Mouse (Mus musculus): ENCODE data around the gene Spty2d1. TPM values are rescaled to one million over a fixed set of nuclear protein-coding genes. Genes with fewer than 3 reads are reported as not detected.
"Not testable (repeated sequence)": the region's sequence is repeated elsewhere in the genome, so short reads cannot be mapped to it uniquely, and the experiment has no call there.

Spty2d1 gene
- polyA plus RNA-seq, 1 experiment from 2014 or later: 19.8 TPM

- Histone ChIP-seq H3K9ac (no peak overlapping the region), H3K4me2 (no peak overlapping the region), H3K36me3 (no peaks in the 10 kb centered on the region), H3K27me3 (replicated peaks) (no peaks in the 10 kb centered on the region), H3K27ac (ENCODE audit: poor library complexity, severe bottlenecking) (no peak overlapping the region), H3K4me3 (no peak overlapping the region), H3K9me3 (replicated peaks) (no peaks in the 10 kb centered on the region), H3K4me1 (replicated peaks) (0 out of 2 replicates have a peak, but pooled peaks cover 2% of the 10 kb centered on the region)
- WGBS: 79% methylated on average over 4 of the region's 4 CpGs
- no peak for ATAC-seq (ENCODE audit: insufficient number of reproducible peaks, low FRiP score)
Measured at GRCm38 (mm10) chr7:47042121-47042520, 33.9 kb upstream of the Spty2d1 start.

- H3K4me2 ChIP-seq: no peak overlapping the region
- H3K27ac ChIP-seq (ENCODE audit: poor library complexity, severe bottlenecking): no peak overlapping the region
- no peaks in the 10 kb centered on the region for H3K9me3 ChIP-seq (replicated peaks)
- 77% methylated on average over 3 of the region's 3 CpGs for WGBS
- ATAC-seq (ENCODE audit: insufficient number of reproducible peaks, low FRiP score): no peak
- 0 out of 2 replicates have a peak, but pooled peaks cover 2% of the 10 kb centered on the region for H3K4me1 ChIP-seq (replicated peaks)
- H3K36me3 ChIP-seq: no peaks in the 10 kb centered on the region
- H3K4me3 ChIP-seq: no peak overlapping the region
- H3K9ac ChIP-seq: no peak overlapping the region
- H3K27me3 ChIP-seq (replicated peaks): no peaks in the 10 kb centered on the region
Measured at GRCm38 (mm10) chr7:47041706-47042105, 33.5 kb upstream of the Spty2d1 start.

GRCm38 (mm10) chr7:47035426-47035825, 27.2 kb upstream of the Spty2d1 start:
- Histone ChIP-seq H3K27me3 (replicated peaks) (no peaks in the 10 kb centered on the region), H3K36me3 (no peaks in the 10 kb centered on the region), H3K4me1 (replicated peaks) (no peaks in the 10 kb centered on the region), H3K27ac (ENCODE audit: poor library complexity, severe bottlenecking) (no peak overlapping the region), H3K9me3 (replicated peaks) (no peaks in the 10 kb centered on the region), H3K4me2 (no peak overlapping the region), H3K9ac (no peak overlapping the region), H3K4me3 (no peak overlapping the region)
- WGBS: 73% methylated on average over 8 of the region's 8 CpGs
- no peak for ATAC-seq (ENCODE audit: insufficient number of reproducible peaks, low FRiP score)

GRCm38 (mm10) chr7:47034785-47035384, 26.7 kb upstream of the Spty2d1 start:
- no peaks in the 10 kb centered on the region for H3K27me3 ChIP-seq (replicated peaks)
- H3K4me2 ChIP-seq: no peak overlapping the region
- no peak overlapping the region for H3K9ac ChIP-seq
- no peak overlapping the region for H3K4me3 ChIP-seq
- no peaks in the 10 kb centered on the region for H3K9me3 ChIP-seq (replicated peaks)
- ATAC-seq (ENCODE audit: insufficient number of reproducible peaks, low FRiP score): no peak
- H3K4me1 ChIP-seq (replicated peaks): no peaks in the 10 kb centered on the region
- WGBS: 85% methylated on average over 4 of the region's 4 CpGs
- no peaks in the 10 kb centered on the region for H3K36me3 ChIP-seq
- H3K27ac ChIP-seq (ENCODE audit: poor library complexity, severe bottlenecking): no peak overlapping the region

GRCm38 (mm10) chr7:47031371-47031770, 23.2 kb upstream of the Spty2d1 start:
- no peaks in the 10 kb centered on the region for H3K27me3 ChIP-seq (replicated peaks)
- no peaks in the 10 kb centered on the region for H3K4me1 ChIP-seq (replicated peaks)
- no peak overlapping the region for H3K9ac ChIP-seq
- H3K9me3 ChIP-seq (replicated peaks): no peaks in the 10 kb centered on the region
- no peaks in the 10 kb centered on the region for H3K36me3 ChIP-seq
- no peak for ATAC-seq (ENCODE audit: insufficient number of reproducible peaks, low FRiP score)
- H3K27ac ChIP-seq (ENCODE audit: poor library complexity, severe bottlenecking): no peak overlapping the region
- no peak overlapping the region for H3K4me2 ChIP-seq
- 70% methylated on average over 4 of the region's 4 CpGs for WGBS
- H3K4me3 ChIP-seq: no peak overlapping the region

- Histone ChIP-seq H3K4me2 (no peak overlapping the region), H3K9ac (no peak overlapping the region), H3K9me3 (replicated peaks) (no peaks in the 10 kb centered on the region), H3K27me3 (replicated peaks) (no peaks in the 10 kb centered on the region), H3K4me3 (no peak overlapping the region), H3K4me1 (replicated peaks) (no peaks in the 10 kb centered on the region), H3K36me3 (no peaks in the 10 kb centered on the region), H3K27ac (ENCODE audit: poor library complexity, severe bottlenecking) (no peak overlapping the region)
- 82% methylated on average over 9 of the region's 9 CpGs for WGBS
- ATAC-seq (ENCODE audit: insufficient number of reproducible peaks, low FRiP score): no peak
Measured at GRCm38 (mm10) chr7:47030517-47031193, 22.4 kb upstream of the Spty2d1 start.

- H3K9me3 ChIP-seq (replicated peaks): no peaks in the 10 kb centered on the region
- H3K27ac ChIP-seq (ENCODE audit: poor library complexity, severe bottlenecking): no peak overlapping the region
- no peaks in the 10 kb centered on the region for H3K36me3 ChIP-seq
- H3K27me3 ChIP-seq (replicated peaks): 0 out of 2 replicates have a peak, but pooled peaks cover 4% of the 10 kb centered on the region
- no peak overlapping the region for H3K4me3 ChIP-seq
- no peak overlapping the region for H3K4me2 ChIP-seq
- no peaks in the 10 kb centered on the region for H3K4me1 ChIP-seq (replicated peaks)
- WGBS: 94% methylated on average over 1 of the region's 1 CpGs
- no peak overlapping the region for H3K9ac ChIP-seq
- no peak for ATAC-seq (ENCODE audit: insufficient number of reproducible peaks, low FRiP score)
Measured at GRCm38 (mm10) chr7:47027520-47027919, 19.3 kb upstream of the Spty2d1 start.

- H3K36me3 ChIP-seq; H3K4me3 ChIP-seq; H3K27ac ChIP-seq (ENCODE audit: poor library complexity, severe bottlenecking); H3K4me2 ChIP-seq; H3K27me3 ChIP-seq (replicated peaks); H3K9ac ChIP-seq; H3K9me3 ChIP-seq (replicated peaks); ATAC-seq (ENCODE audit: insufficient number of reproducible peaks, low FRiP score); H3K4me1 ChIP-seq (replicated peaks): not testable (repeated sequence)
- WGBS: 80% methylated on average over 3 of the region's 3 CpGs
Measured at GRCm38 (mm10) chr7:47026899-47027298, 18.7 kb upstream of the Spty2d1 start.

- Histone ChIP-seq H3K36me3 (no peaks in the 10 kb centered on the region), H3K9me3 (replicated peaks) (no peaks in the 10 kb centered on the region), H3K4me1 (replicated peaks) (no peaks in the 10 kb centered on the region), H3K4me3 (no peak overlapping the region), H3K4me2 (no peak overlapping the region), H3K9ac (no peak overlapping the region), H3K27ac (ENCODE audit: poor library complexity, severe bottlenecking) (no peak overlapping the region), H3K27me3 (replicated peaks) (peaks cover 10% of the 10 kb centered on the region; the same call in 1 of the 2 replicates)
- 57% methylated on average over 9 of the region's 9 CpGs for WGBS
- ATAC-seq (ENCODE audit: insufficient number of reproducible peaks, low FRiP score): no peak
Measured at GRCm38 (mm10) chr7:47025429-47025828, 17.2 kb upstream of the Spty2d1 start.

- Histone ChIP-seq H3K4me1 (replicated peaks) (no peaks in the 10 kb centered on the region), H3K27me3 (replicated peaks) (peaks cover 14% of the 10 kb centered on the region; the same call in 1 of the 2 replicates), H3K9me3 (replicated peaks) (no peaks in the 10 kb centered on the region), H3K27ac (ENCODE audit: poor library complexity, severe bottlenecking) (no peak overlapping the region), H3K4me2 (no peak overlapping the region), H3K36me3 (no peaks in the 10 kb centered on the region), H3K4me3 (no peak overlapping the region), H3K9ac (no peak overlapping the region)
- ATAC-seq (ENCODE audit: insufficient number of reproducible peaks, low FRiP score): no peak
- WGBS: 89% methylated on average over 7 of the region's 7 CpGs
Measured at GRCm38 (mm10) chr7:47024454-47024853, 16.2 kb upstream of the Spty2d1 start.

GRCm38 (mm10) chr7:47023530-47023929, 15.3 kb upstream of the Spty2d1 start:
- H3K4me3 ChIP-seq: no peak overlapping the region
- ATAC-seq (ENCODE audit: insufficient number of reproducible peaks, low FRiP score): no peak
- peaks cover 14% of the 10 kb centered on the region; the same call in 1 of the 2 replicates for H3K27me3 ChIP-seq (replicated peaks)
- WGBS: 7% methylated on average over 6 of the region's 6 CpGs
- H3K9me3 ChIP-seq (replicated peaks): no peaks in the 10 kb centered on the region
- H3K9ac ChIP-seq: no peak overlapping the region
- no peaks in the 10 kb centered on the region for H3K4me1 ChIP-seq (replicated peaks)
- H3K4me2 ChIP-seq: no peak overlapping the region
- no peaks in the 10 kb centered on the region for H3K36me3 ChIP-seq
- no peak overlapping the region for H3K27ac ChIP-seq (ENCODE audit: poor library complexity, severe bottlenecking)

All from heart, embryonic 12.5 days (tissue).